Mouse (Mus musculus): ENCODE data around the gene Smim24.

Gene Smim24

GRCm38 (mm10) chr10:81434361-81435263, 41.8 kb downstream of the Smim24 start:
- DNase-seq (ENCODE audit: low read depth, low spot score), result peak; percentile 20

DNA sequence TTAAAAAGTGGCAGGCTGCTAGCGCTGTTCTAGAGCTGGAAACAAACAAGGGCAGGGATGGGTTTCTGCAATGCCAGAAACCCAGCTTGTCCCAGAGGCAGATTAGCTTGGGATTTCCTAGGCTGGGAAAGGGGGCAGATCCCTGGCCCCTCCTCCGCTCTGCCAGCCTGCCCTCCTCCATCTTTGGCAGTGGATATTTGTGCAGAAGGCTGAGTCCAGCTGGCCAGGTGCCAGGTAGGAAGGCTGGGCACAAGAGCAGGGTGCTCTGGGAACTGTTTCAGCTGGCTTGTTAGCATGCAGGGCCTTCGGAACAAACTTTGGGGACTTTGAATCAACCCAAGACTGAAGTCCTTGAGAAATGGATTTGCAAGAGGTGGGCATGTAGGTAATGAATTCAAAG, 42.6 kb downstream of the Smim24 start:
- peak; percentile 92 for DNase-seq (ENCODE audit: low read depth, low spot score)

GRCm38 (mm10) chr10:81441019-81441418, 48.2 kb downstream of the Smim24 start:
- DNase-seq (ENCODE audit: low read depth, low spot score), result no peak

Data from skeletal muscle tissue, adult 2 months (tissue).